Mouse (Mus musculus): ENCODE measurements around the gene Plekhn1. TPM values are rescaled to one million over a fixed set of nuclear protein-coding genes. Genes with fewer than 3 reads are reported as not detected.

Plekhn1 gene
- total and polyA plus RNA-seq, 2 experiments = 6.9 to 18.5 TPM

GRCm38 (mm10) chr4:156185950-156186850 is 48.5 kb downstream of the Plekhn1 start:
- no peak overlapping the region for H3K9ac ChIP-seq (ENCODE audit: low read depth, low read length)
- H3K79me2 ChIP-seq (ENCODE audit: control insufficient read depth, insufficient read depth, low read length) = no peaks in the 10 kb centered on the region; the same call in 1 of the 2 replicates
- no peak overlapping the region for H3K4me3 ChIP-seq (ENCODE audit: insufficient read depth, low read depth, low read length)
- H3K27me3 ChIP-seq (ENCODE audit: control insufficient read depth, insufficient read depth, low read length) = no peaks in the 10 kb centered on the region
- DNase-seq (ENCODE audit: extremely low read depth, low read depth, low spot score) = no peak
- no peaks in the 10 kb centered on the region for H3K4me1 ChIP-seq (ENCODE audit: control insufficient read depth, insufficient read depth, low read length)
- no peak overlapping the region for H3K27ac ChIP-seq (replicated peaks; ENCODE audit: insufficient read depth, low read depth, low read length)
- 82% methylated on average over 31 of the region's 31 CpGs for WGBS
- no peak for TF ChIP-seq POLR2A (IDR thresholded peaks at IDR 0.05; ENCODE audit: extremely low read depth, insufficient read depth, low read length)
- TF ChIP-seq CTCF (IDR thresholded peaks at IDR 0.05; ENCODE audit: low read depth, low read length) = no peak
- no peaks in the 10 kb centered on the region for H3K36me3 ChIP-seq (ENCODE audit: control insufficient read depth, insufficient read depth, low read length)

DNA sequence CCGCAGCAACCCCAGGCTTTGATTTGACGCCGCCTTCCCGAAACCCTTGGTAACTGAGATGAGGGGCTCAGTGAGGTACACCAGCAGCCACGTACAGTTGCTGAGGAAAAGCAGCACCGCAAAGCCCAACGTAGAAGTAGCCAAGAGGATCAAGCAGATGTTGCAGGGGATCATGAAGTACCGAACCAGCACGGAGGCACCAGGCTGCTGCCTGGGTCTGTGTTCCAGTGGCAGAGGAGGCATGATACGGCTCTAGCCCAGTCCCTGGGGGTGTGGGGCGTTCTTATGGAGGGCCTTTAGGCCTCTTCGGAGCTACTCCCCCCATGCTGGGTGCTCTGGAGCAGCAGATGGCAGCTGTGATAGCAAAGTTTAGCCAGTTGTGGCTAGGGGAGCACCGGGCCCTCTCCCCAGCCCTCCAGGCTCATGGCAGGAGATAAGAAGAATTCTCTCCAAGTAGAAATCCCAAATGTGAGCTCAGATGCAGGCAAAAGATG is 49.2 kb downstream of the Plekhn1 start:
- no peaks in the 10 kb centered on the region for H3K4me1 ChIP-seq (ENCODE audit: control insufficient read depth, insufficient read depth, low read length)
- 94% methylated on average over 13 of the region's 13 CpGs for WGBS

GRCm38 (mm10) chr4:156184291-156184954 is 50.2 kb downstream of the Plekhn1 start:
- Histone ChIP-seq H3K27me3 (ENCODE audit: control insufficient read depth, insufficient read depth, low read length) (no peaks in the 10 kb centered on the region), H3K79me2 (ENCODE audit: control insufficient read depth, insufficient read depth, low read length) (no peaks in the 10 kb centered on the region; the same call in 1 of the 2 replicates), H3K4me1 (ENCODE audit: control insufficient read depth, insufficient read depth, low read length) (no peaks in the 10 kb centered on the region), H3K9ac (ENCODE audit: low read depth, low read length) (no peak overlapping the region), H3K4me3 (ENCODE audit: insufficient read depth, low read depth, low read length) (no peak overlapping the region), H3K36me3 (ENCODE audit: control insufficient read depth, insufficient read depth, low read length) (no peaks in the 10 kb centered on the region), H3K27ac (replicated peaks; ENCODE audit: insufficient read depth, low read depth, low read length) (no peak overlapping the region)
- 84% methylated on average over 7 of the region's 7 CpGs for WGBS
- TF ChIP-seq CTCF (IDR thresholded peaks at IDR 0.05; ENCODE audit: low read depth, low read length) = no peak
- no peak for DNase-seq (ENCODE audit: extremely low read depth, low read depth, low spot score)

More for the DNA sequence above, 49.2 kb downstream of the Plekhn1 start:
- Histone ChIP-seq H3K36me3 (ENCODE audit: control insufficient read depth, insufficient read depth, low read length) (no peaks in the 10 kb centered on the region), H3K4me3 (ENCODE audit: insufficient read depth, low read depth, low read length) (no peak overlapping the region), H3K9ac (ENCODE audit: low read depth, low read length) (no peak overlapping the region), H3K79me2 (ENCODE audit: control insufficient read depth, insufficient read depth, low read length) (no peaks in the 10 kb centered on the region; the same call in 1 of the 2 replicates), H3K27ac (replicated peaks; ENCODE audit: insufficient read depth, low read depth, low read length) (no peak overlapping the region), H3K27me3 (ENCODE audit: control insufficient read depth, insufficient read depth, low read length) (no peaks in the 10 kb centered on the region)
- no peak for TF ChIP-seq CTCF (IDR thresholded peaks at IDR 0.05; ENCODE audit: low read depth, low read length)
- TF ChIP-seq POLR2A (IDR thresholded peaks at IDR 0.05; ENCODE audit: extremely low read depth, insufficient read depth, low read length) = no peak
- DNase-seq (ENCODE audit: extremely low read depth, low read depth, low spot score) = no peak

- TF ChIP-seq CTCF (IDR thresholded peaks at IDR 0.05; ENCODE audit: low read depth, low read length) (no peak), POLR2A (IDR thresholded peaks at IDR 0.05; ENCODE audit: extremely low read depth, insufficient read depth, low read length) (no peak)
- Histone ChIP-seq H3K9ac (ENCODE audit: low read depth, low read length) (no peak overlapping the region), H3K27me3 (ENCODE audit: control insufficient read depth, insufficient read depth, low read length) (no peaks in the 10 kb centered on the region), H3K36me3 (ENCODE audit: control insufficient read depth, insufficient read depth, low read length) (no peaks in the 10 kb centered on the region), H3K4me3 (ENCODE audit: insufficient read depth, low read depth, low read length) (no peak overlapping the region), H3K4me1 (ENCODE audit: control insufficient read depth, insufficient read depth, low read length) (no peaks in the 10 kb centered on the region), H3K27ac (replicated peaks; ENCODE audit: insufficient read depth, low read depth, low read length) (no peak overlapping the region), H3K79me2 (ENCODE audit: control insufficient read depth, insufficient read depth, low read length) (no peaks in the 10 kb centered on the region; the same call in 1 of the 2 replicates)
- no peak for DNase-seq (ENCODE audit: extremely low read depth, low read depth, low spot score)
- 77% methylated on average over 5 of the region's 5 CpGs for WGBS
Observed at GRCm38 (mm10) chr4:156183747-156184146, 50.9 kb downstream of the Plekhn1 start.

DNA sequence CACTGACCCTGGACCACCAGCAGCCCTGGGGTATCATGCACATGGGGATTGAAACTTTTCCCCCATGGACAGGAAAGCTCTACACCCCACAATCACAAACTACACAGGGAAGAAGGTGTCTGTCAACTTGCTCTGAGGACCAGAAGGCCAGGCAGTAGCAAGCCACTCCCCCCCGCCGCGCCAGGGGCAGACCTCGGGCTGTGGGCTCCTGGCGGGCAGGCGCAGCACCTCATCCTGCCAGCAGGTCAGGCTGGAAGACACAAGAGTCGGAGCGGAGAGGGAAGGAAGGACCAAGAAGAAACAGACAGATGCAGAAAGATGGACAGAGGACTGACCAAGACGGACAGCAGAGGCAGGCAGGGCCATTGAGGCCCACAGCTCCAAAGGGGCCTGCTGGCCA is 57.0 kb downstream of the Plekhn1 start:
- 97% methylated on average over 9 of the region's 9 CpGs for WGBS
- H3K79me2 ChIP-seq (ENCODE audit: control insufficient read depth, insufficient read depth, low read length) = no peaks in the 10 kb centered on the region
- H3K27me3 ChIP-seq (ENCODE audit: control insufficient read depth, insufficient read depth, low read length) = no peaks in the 10 kb centered on the region
- no peak for TF ChIP-seq CTCF (IDR thresholded peaks at IDR 0.05; ENCODE audit: low read depth, low read length)
- no peak for TF ChIP-seq POLR2A (IDR thresholded peaks at IDR 0.05; ENCODE audit: extremely low read depth, insufficient read depth, low read length)
- no peaks in the 10 kb centered on the region for H3K4me1 ChIP-seq (ENCODE audit: control insufficient read depth, insufficient read depth, low read length)
- DNase-seq (ENCODE audit: extremely low read depth, low read depth, low spot score) = no peak
- H3K27ac ChIP-seq (replicated peaks; ENCODE audit: insufficient read depth, low read depth, low read length) = no peak overlapping the region
- H3K9ac ChIP-seq (ENCODE audit: low read depth, low read length) = no peak overlapping the region
- H3K4me3 ChIP-seq (ENCODE audit: insufficient read depth, low read depth, low read length) = no peak overlapping the region
- H3K36me3 ChIP-seq (ENCODE audit: control insufficient read depth, insufficient read depth, low read length) = peaks cover 12% of the 10 kb centered on the region; the same call in 1 of the 2 replicates

All from liver, adult 2 months (tissue).